Mouse (Mus musculus) testis, postnatal 14 days (tissue): ENCODE results near the gene Sh3tc1.

Experiments
- DNase-seq: peaks from one replicate; pipeline ENCODE4 v3.0.0; 2021; ENCODE audit warnings: low spot score

The Sh3tc1 gene

GRCm38 (mm10) chr5:35755131-35755733 is 15.4 kb upstream of the Sh3tc1 start:
- DNase-seq, result peak; percentile 36

GRCm38 (mm10) chr5:35751016-35751415 is 11.2 kb upstream of the Sh3tc1 start:
- no peak for DNase-seq

- DNase-seq, result no peak
These were observed 10.2 kb upstream of the Sh3tc1 start for GRCm38 (mm10) chr5:35750026-35750425.

- DNase-seq, result no peak
These were observed 9.6 kb upstream of the Sh3tc1 start for GRCm38 (mm10) chr5:35749416-35749815.

- DNase-seq, result no peak
These were observed 7.1 kb upstream of the Sh3tc1 start for GRCm38 (mm10) chr5:35746910-35747309.

GRCm38 (mm10) chr5:35745406-35745805 is 5.6 kb upstream of the Sh3tc1 start:
- no peak for DNase-seq

GRCm38 (mm10) chr5:35743990-35744722 is 4.4 kb upstream of the Sh3tc1 start:
- DNase-seq, result no peak

GRCm38 (mm10) chr5:35743238-35743951 is 3.6 kb upstream of the Sh3tc1 start:
- no peak for DNase-seq

GRCm38 (mm10) chr5:35741225-35741820 is 1.5 kb upstream of the Sh3tc1 start:
- no peak for DNase-seq

- no peak for DNase-seq
These were observed 929 bp upstream of the Sh3tc1 start for GRCm38 (mm10) chr5:35740716-35741115.

- no peak for DNase-seq
These were observed 782 bp downstream of the Sh3tc1 start for GRCm38 (mm10) chr5:35739005-35739404.

GRCm38 (mm10) chr5:35737231-35737901 is 2.4 kb downstream of the Sh3tc1 start:
- no peak for DNase-seq

- no peak for DNase-seq
These were observed 6.3 kb downstream of the Sh3tc1 start for GRCm38 (mm10) chr5:35733523-35733922.

- no peak for DNase-seq
These were observed 8.8 kb downstream of the Sh3tc1 start for GRCm38 (mm10) chr5:35731006-35731405.

- no peak for DNase-seq
These were observed 9.2 kb downstream of the Sh3tc1 start for GRCm38 (mm10) chr5:35730552-35730951.

- DNase-seq, result no peak
These were observed 9.9 kb downstream of the Sh3tc1 start for GRCm38 (mm10) chr5:35729844-35730243.

GRCm38 (mm10) chr5:35728957-35729460 is 10.8 kb downstream of the Sh3tc1 start:
- peak; percentile 62 for DNase-seq

- no peak for DNase-seq
These were observed 11.3 kb downstream of the Sh3tc1 start for GRCm38 (mm10) chr5:35728344-35728956.

- DNase-seq, result no peak
These were observed 12.3 kb downstream of the Sh3tc1 start for GRCm38 (mm10) chr5:35727447-35727846.

- DNase-seq, result no peak
These were observed 13.9 kb downstream of the Sh3tc1 start for GRCm38 (mm10) chr5:35725840-35726239.

GRCm38 (mm10) chr5:35723900-35724299 is 15.9 kb downstream of the Sh3tc1 start:
- DNase-seq, result no peak
